Mouse (Mus musculus): ENCODE measurements around the gene Ralgapa2.

Gene Ralgapa2

DNA sequence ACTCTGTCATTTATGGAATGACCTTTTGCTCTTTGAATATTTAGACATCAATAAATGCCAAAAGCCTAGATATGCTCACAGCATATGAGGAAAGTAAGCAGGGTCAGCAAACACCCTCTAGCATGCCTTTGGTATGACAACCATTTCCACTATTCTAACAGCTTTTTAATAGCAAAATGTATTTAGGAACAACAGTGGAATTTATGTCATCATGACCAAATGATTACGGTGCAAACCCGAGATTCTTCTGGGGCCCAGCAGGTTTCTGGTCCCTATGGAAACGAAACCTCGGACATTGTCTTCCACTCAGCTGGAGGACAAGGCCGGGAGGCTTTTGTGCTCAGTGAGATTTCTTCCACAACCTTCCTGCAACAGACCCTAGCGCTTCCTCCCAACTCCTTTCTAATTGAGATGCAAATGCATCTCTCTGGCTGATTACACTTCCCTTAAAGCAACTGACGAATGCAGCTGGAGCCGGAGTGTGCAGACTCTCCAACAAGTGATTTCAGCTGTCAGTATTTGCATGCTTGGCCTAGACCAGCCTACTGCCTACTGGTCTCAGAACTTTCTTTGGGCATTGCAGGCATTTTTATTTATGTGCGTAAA, 209.9 kb downstream of the Ralgapa2 start:
- DNase-seq (ENCODE audit: low spot score in 2 of 2) = peak in 1 of 2 experiments; percentile 40

- no peak for DNase-seq (ENCODE audit: low spot score in 2 of 2)
Observed at GRCm38 (mm10) chr2:146300500-146301020, 211.6 kb downstream of the Ralgapa2 start.

- DNase-seq (ENCODE audit: low spot score in 2 of 2) = no peak
Observed at GRCm38 (mm10) chr2:146299841-146300460, 212.2 kb downstream of the Ralgapa2 start.

DNA sequence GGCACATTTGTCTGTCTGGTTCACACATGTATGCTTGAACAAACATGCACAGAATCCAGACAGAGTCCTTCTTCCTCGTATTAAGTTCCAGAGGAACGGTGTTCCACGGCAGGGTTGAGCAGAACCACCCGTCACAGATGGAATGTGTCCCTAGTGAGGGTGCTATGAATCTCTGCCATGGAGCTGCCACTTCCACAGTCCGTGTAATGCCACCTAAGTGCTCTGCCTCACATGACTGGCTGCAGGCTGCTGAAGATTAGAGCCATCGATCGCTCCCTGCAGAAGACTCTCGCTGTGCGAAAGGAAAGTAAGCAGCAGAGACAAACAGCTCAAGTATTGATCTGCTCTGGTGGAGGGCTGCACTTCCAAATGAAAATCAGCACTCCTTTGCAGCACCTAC, 218.6 kb downstream of the Ralgapa2 start:
- no peak for DNase-seq (ENCODE audit: low spot score in 2 of 2)

GRCm38 (mm10) chr2:146290871-146291637, 221.1 kb downstream of the Ralgapa2 start:
- peak; percentile 79 to 87 for DNase-seq (ENCODE audit: low spot score in 2 of 2)

DNA sequence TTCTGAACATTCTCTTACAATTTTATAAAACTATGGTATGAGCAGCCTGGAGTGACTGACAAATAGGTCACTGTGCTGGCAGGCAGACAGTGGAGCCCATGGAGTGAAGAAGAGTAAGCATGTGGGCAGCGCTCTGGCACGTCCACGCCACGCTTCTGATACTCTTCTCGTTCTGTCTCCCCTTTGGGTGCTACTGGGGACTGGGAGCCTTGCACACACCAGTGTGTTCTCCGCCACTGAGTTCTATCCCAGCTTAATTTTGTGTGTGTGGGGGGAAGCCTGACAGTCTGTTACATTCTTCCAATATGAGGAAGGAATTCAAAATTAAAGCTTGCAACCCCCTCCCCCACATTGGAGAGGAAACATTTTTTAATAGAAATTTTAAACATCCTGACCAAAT, 221.8 kb downstream of the Ralgapa2 start:
- no peak for DNase-seq (ENCODE audit: low spot score in 2 of 2)

GRCm38 (mm10) chr2:146289394-146289793, 222.8 kb downstream of the Ralgapa2 start:
- no peak for DNase-seq (ENCODE audit: low spot score in 2 of 2)

GRCm38 (mm10) chr2:146288326-146288725, 223.8 kb downstream of the Ralgapa2 start:
- DNase-seq (ENCODE audit: low spot score in 2 of 2) = no peak

- no peak for DNase-seq (ENCODE audit: low spot score in 2 of 2)
Observed at GRCm38 (mm10) chr2:146287531-146287930, 224.6 kb downstream of the Ralgapa2 start.

DNA sequence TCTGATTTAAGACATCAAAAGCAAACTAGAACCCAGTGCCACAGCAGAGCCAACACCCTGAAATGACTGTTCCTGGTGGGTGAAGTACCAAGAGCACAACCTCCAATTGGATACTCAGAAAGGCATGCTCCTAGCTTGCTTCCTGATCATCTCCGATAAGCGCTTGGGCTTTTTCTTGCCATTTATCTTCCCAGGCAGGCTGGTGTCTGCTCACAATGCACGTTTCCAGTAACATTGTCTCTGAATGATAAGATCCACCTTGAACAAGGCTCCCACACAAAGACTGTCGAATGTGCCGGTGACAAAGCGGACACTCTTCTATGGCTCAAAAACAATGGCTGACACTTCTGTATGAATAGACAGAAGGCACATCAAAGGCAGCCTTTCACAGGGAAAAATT, 230.8 kb downstream of the Ralgapa2 start:
- no peak for DNase-seq (ENCODE audit: low spot score in 2 of 2)

DNA sequence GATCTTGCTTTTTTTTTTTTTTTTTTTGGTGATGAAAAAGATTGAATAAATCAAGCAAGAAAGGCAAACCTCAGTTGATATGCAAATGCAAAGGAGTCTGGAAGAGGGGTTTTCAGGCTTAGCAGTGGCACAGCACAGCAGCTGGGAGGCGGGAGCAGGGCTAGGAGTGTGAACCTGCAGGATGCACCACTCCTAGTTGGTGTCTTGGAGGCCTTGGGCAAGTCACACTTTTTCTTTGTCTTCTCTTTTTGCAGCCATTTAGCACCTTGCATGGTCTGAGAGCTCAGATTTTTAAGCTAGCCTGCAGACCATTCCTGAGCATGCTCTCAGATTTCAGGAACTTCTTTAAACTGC, 231.2 kb downstream of the Ralgapa2 start:
- no peak for DNase-seq (ENCODE audit: low spot score in 2 of 2)

DNA sequence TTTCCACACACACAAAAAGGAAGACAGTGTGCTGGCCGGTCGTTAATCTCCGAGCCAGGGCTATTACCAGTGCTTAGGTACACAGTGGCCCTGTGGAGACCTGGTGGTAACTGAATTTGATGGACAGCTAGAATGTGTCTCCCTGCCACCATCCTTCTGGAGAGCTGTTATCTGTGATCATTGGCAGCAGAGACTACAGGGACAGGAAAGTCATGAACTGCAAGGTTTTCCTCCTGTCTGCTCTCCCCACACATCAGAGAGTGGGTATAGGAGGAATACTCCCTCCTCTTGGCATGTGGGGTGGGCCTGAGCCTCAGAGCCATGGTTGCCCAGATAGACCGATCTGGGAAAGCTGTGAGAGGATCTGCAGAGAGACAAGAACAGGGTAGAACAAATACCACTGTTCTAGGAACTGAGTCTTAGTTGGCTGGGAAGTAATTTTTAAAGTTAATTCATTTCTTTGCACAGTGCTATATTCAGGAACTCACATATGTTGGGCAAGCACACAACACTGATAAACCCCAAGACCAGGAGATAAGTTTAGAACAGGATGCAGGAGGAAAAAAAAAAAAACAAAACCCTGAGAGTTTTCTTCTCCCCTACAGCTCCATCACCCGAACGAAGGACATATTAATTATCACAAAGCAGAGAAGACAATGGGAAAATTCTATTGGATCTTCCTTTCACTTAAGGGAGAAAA, 231.8 kb downstream of the Ralgapa2 start:
- no peak for DNase-seq (ENCODE audit: low spot score in 2 of 2)

DNA sequence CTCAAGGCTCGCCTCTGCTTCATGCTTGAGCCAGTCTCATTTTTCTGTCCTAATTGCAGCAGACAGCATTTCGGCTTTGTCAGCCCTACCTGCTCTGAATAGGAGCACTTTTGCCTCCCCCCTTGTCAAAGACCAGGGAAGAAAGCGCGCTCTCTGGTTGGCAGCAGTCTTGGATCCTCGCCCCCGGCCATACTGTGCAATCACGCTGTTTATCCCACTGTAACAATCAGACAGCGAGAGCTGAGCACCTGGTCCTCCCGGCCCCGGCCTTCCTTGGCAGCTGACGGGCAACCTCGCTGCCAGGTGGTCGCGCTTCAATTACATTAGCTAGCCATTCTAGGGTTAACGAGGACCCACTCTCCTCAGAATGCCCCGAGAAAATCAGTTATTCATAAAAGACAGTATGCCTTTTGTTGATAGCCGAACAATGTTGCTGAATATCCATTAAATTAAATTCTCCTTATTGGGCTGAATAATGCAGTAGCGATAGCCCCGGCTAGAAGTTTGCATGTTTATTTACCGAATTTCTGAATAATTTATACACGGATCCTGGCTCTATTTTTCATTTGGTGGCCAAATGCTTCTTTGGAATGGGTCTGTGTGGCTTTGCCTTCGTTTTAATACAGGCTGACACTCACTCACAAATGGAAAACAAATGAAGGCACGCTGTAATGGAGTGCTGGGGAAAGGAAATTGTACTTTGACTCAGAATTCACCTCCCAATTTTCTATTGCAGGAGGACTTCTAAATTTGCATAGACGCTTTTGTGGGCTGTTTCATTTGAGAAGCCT, 232.5 kb downstream of the Ralgapa2 start:
- DNase-seq (ENCODE audit: low spot score in 2 of 2) = peak; percentile 48 to 49

- no peak for DNase-seq (ENCODE audit: low spot score in 2 of 2)
Observed at GRCm38 (mm10) chr2:146278381-146278780, 233.8 kb downstream of the Ralgapa2 start.

- no peak for DNase-seq (ENCODE audit: low spot score in 2 of 2)
Observed at GRCm38 (mm10) chr2:146266539-146266938, 245.6 kb downstream of the Ralgapa2 start.

DNA sequence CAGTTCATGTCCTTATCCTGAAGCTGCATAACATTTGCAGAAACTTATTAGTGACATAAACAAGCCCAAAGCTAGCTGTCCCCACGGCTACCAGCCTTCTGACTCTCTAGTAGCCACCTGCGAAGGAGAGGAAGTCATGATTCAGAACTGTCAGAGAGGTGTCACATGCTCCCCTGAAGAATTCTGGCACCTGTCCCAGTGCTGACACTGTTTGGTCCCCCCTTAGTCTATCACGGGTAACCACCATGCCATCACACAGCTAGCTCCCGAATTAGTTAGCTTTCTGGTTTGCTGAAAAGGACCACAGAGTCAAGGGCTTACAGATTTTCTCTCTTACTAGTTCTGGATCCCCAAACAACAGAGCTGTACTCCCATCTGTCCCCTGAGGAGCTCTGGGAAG, 247.1 kb downstream of the Ralgapa2 start:
- no peak for DNase-seq (ENCODE audit: low spot score in 2 of 2)

DNA sequence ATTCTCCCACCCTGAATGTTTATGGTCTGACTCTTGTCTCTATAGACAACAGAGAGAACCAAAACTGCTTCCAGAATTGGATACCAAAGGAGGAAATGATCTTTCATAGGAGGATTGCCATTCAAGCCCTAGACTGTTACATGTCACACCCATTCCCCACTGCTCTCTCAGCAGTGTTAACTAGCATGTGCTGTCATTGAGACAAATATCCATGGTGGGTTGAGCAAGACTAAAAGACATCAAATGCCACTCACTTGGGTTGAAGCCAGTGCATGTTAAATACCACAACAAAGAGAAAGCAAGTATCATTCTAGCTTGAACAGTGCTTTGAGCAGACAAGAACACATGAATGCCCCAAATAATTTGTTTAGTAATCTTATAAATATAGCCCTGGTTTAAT, 249.2 kb downstream of the Ralgapa2 start:
- DNase-seq (ENCODE audit: low spot score in 2 of 2) = no peak

- DNase-seq (ENCODE audit: low spot score in 2 of 2) = peak; percentile 40 to 46
Observed at GRCm38 (mm10) chr2:146262215-146262614, 249.9 kb downstream of the Ralgapa2 start.

DNA sequence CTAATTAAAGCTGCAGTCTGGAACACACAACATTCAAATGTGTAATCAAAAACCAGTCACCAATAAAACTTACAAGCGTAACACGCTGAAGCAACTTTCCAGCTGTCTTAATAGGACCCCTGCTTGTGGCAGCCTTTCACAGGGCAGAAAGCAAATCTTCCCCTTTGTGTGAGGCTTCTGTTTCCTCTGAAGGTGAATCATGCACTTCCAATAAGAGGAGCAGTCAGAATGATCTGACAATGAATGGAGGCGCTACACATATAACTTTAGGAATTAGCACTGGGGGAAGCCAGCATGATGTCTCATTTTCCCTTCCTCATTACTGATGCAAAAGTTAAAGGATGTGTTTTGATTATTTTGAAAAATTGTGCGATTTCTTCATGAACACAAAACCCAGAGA, 251.0 kb downstream of the Ralgapa2 start:
- DNase-seq (ENCODE audit: low spot score in 2 of 2) = no peak

DNA sequence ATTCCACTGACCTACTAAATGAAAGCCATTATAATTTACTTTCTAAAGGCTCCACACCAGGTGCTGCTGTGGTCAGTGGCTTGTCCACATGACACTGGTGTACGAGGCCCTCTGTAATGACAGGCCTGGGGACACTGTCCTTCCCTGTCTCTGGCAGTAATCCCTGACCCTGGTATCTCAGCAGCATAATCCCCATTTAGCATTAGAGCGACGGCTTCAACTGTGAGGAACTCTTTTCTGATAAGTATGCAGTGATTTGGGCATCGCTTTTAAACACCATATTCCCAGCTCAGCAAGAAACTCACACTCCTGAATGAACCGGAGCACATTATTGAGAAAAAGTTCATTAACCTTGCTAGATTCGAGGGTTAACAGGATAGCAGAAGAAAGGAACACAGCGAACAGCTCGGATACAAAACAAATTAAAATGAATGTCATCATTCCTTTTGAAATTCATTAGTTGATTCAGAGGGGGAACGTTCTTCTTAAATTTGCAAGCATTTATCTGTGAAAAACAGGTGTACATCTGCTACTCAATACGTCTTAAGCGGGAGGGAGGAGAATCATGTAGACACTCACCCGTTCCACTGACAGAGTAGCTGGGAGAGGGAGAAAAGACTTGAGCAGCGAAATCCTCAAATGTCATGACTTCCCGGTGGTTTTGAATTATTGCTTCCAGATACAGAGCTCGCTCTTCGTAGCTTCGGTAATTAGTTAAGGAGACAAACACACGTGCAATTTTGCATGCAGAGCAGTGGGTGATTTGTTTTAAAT, 252.2 kb downstream of the Ralgapa2 start:
- no peak for DNase-seq (ENCODE audit: low spot score in 2 of 2)
